In genomic region chr19:30003621-30004020, GRCm38 (mm10) we compare ENCODE assay signal across 47 mouse cellular contexts. TPM values are rescaled to one million over a fixed set of nuclear protein-coding genes. Genes with fewer than 3 reads are reported as not detected.
"Had no signal": no experiment of that assay in that cellular context is flagged by ENCODE, and none has a peak within 500 bp of the region (broad histone marks: within the 10 kb centered on the region; RNA-seq: fewer than 3 reads in every experiment).

Gene Trpd52l3 (plus strand): TSS chr19:30003790.

- H3K36me3 ChIP-seq: limb, embryonic 10.5 days; limb, embryonic 12.5 days; limb, embryonic 13.5 days; limb, embryonic 15.5 days; liver, embryonic 12.5 days; liver, embryonic 13.5 days; liver, embryonic 15.5 days; lung, embryonic 15.5 days; midbrain, embryonic 10.5 days; midbrain, embryonic 12.5 days; midbrain, embryonic 13.5 days; midbrain, embryonic 15.5 days had no signal

- H3K4me3 ChIP-seq: left cerebral cortex, adult 2 months; limb, embryonic 10.5 days; limb, embryonic 12.5 days; limb, embryonic 13.5 days; limb, embryonic 15.5 days; liver, embryonic 12.5 days; liver, embryonic 13.5 days; liver, embryonic 15.5 days; lung, embryonic 15.5 days; megakaryocyte, embryonic 14.5 days; midbrain, embryonic 10.5 days; midbrain, embryonic 12.5 days; midbrain, embryonic 13.5 days; midbrain, embryonic 15.5 days; myocyte had no signal

- H3K27ac ChIP-seq: left cerebral cortex, adult 2 months; limb, embryonic 10.5 days; limb, embryonic 12.5 days; limb, embryonic 13.5 days; limb, embryonic 15.5 days; liver, embryonic 12.5 days; liver, embryonic 13.5 days; liver, embryonic 14.5 days; liver, embryonic 15.5 days; lung, embryonic 15.5 days; macrophage; midbrain, embryonic 10.5 days; midbrain, embryonic 12.5 days; midbrain, embryonic 13.5 days; midbrain, embryonic 15.5 days had no signal

- H3K4me1 ChIP-seq: limb, embryonic 10.5 days; limb, embryonic 12.5 days; limb, embryonic 13.5 days; limb, embryonic 15.5 days; liver, embryonic 12.5 days; liver, embryonic 13.5 days; liver, embryonic 15.5 days; lung, embryonic 15.5 days; megakaryocyte, embryonic 14.5 days had no signal

- H3K27me3 ChIP-seq: limb, embryonic 12.5 days; limb, embryonic 13.5 days; limb, embryonic 15.5 days; liver, embryonic 12.5 days; liver, embryonic 13.5 days; liver, embryonic 15.5 days; lung, embryonic 15.5 days; midbrain, embryonic 12.5 days; midbrain, embryonic 13.5 days; midbrain, embryonic 15.5 days had no signal

- DNase-seq: left cerebral cortex, postnatal 4 days; liver; liver, embryonic 13.5 days; liver, postnatal 0 days; lung, adult 18-20 months; lung, adult 2 months; lung, embryonic 14.5 days; lung, postnatal 10 days; lung, postnatal 14 days; lung, postnatal 36 days; lung, postnatal 4 days; midbrain, embryonic 14.5 days had no signal

RNA-seq across cellular contexts. Expression of gene Trpd52l3, which starts in this region (rescaled TPM):
- total RNA-seq: left cerebral cortex, adult 2 months; left cerebral cortex, adult 8-10 months; left cerebral cortex, postnatal 10 days; left cerebral cortex, postnatal 14 days; left cerebral cortex, postnatal 25 days; left cerebral cortex, postnatal 36 days; left cerebral cortex, postnatal 4 days; liver, adult 2 months; megakaryocyte progenitor cell, adult 5-6 weeks; megakaryocyte, adult 5-6 weeks; megakaryocyte-erythroid progenitor cell, adult 5-6 weeks; midbrain, postnatal 0 days; monocyte, adult 5-6 weeks had no signal
- polyA plus RNA-seq: limb, embryonic 10.5 days; limb, embryonic 11.5 days; limb, embryonic 12.5 days; limb, embryonic 13.5 days; limb, embryonic 14.5 days; limb, embryonic 15.5 days; liver, adult 2 months; liver, embryonic 11.5 days; liver, embryonic 12.5 days; liver, embryonic 13.5 days; liver, embryonic 14.5 days; liver, embryonic 15.5 days; liver, embryonic 16.5 days; liver, postnatal 0 days; lung, adult 2 months; lung, embryonic 14.5 days; lung, embryonic 15.5 days; lung, embryonic 16.5 days; lung, postnatal 0 days; macrophage; midbrain, embryonic 10.5 days; midbrain, embryonic 11.5 days; midbrain, embryonic 12.5 days; midbrain, embryonic 13.5 days; midbrain, embryonic 14.5 days; midbrain, embryonic 15.5 days; midbrain, embryonic 16.5 days; midbrain, postnatal 0 days; myocyte had no signal
